Mouse (Mus musculus): ENCODE data around the gene Oaz2. TPM values are rescaled to one million over a fixed set of nuclear protein-coding genes. Genes with fewer than 3 reads are reported as not detected.

Oaz2 gene
- polyA plus RNA-seq, 1 experiment from 2014 or later, result 308 TPM

DNA sequence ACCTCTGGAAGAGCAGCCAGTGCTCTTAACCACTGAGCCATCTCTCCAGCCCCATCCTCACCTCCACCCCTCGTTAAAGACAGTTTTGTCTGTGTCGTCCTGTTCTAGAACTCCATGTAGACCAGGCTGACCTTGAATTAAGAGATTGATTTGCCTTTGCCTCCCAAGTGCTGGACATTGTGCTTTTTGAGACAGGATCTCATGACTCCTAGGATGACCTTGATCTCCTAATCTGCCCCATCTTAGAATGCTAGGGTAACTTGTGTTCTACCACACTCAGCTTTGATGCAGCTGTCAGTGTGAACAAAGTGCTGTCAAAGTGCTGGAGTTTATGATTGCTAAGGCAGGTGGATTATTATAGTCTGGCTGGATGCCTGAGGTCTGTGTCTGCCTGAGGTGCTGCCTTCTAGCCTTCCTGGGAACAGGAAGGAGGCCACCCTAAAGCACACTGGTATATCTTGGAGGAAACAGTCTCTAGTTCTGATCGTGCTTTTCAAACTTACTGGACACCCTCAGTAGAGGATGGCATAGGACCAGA is 13.0 kb upstream of the Oaz2 start:
- Histone ChIP-seq H3K27me3 (no peaks in the 10 kb centered on the region), H3K4me3 (replicated peaks) (no peak overlapping the region), H3K36me3 (no peaks in the 10 kb centered on the region), H3K9ac (no peak overlapping the region), H3K27ac (no peak overlapping the region), H3K4me2 (no peak overlapping the region), H3K4me1 (peaks cover 15% of the 10 kb centered on the region), H3K9me3 (replicated peaks) (no peaks in the 10 kb centered on the region)
- 78% methylated on average over 3 of the region's 3 CpGs for WGBS
- no peak for ATAC-seq (replicated peaks; ENCODE audit: low FRiP score)

GRCm38 (mm10) chr9:65655540-65655939 is 12.3 kb upstream of the Oaz2 start:
- no peak overlapping the region for H3K27ac ChIP-seq
- H3K4me1 ChIP-seq, result peaks cover 7% of the 10 kb centered on the region
- 72% methylated on average over 8 of the region's 8 CpGs for WGBS
- H3K4me3 ChIP-seq (replicated peaks), result no peak overlapping the region
- H3K36me3 ChIP-seq, result no peaks in the 10 kb centered on the region
- H3K9me3 ChIP-seq (replicated peaks), result no peaks in the 10 kb centered on the region
- H3K9ac ChIP-seq, result no peak overlapping the region
- H3K27me3 ChIP-seq, result no peaks in the 10 kb centered on the region
- ATAC-seq (replicated peaks; ENCODE audit: low FRiP score), result no peak
- no peak overlapping the region for H3K4me2 ChIP-seq

DNA sequence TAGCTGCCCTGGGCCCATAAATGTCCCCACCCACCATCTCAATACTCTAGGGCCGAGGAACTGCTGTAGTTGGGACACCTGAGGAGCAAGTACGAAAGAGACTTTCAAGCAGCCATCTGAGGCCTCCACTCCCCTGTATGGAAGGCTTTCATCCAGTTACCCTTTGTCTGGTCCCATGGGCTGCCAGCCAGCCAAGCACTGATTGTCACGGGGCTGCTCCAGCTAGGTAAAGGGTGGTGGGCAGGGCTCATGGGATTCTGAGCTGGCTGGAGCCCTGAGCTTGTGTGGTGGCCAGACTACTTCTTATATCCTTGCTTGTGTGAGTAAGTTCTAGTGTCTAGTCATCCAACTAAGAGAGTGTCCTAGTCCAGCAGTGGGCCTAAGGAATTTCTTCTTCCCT is 10.6 kb upstream of the Oaz2 start:
- no peak overlapping the region for H3K4me2 ChIP-seq
- ATAC-seq (replicated peaks; ENCODE audit: low FRiP score), result no peak
- no peaks in the 10 kb centered on the region for H3K27me3 ChIP-seq
- H3K4me3 ChIP-seq (replicated peaks), result no peak overlapping the region
- no peak overlapping the region for H3K9ac ChIP-seq
- H3K9me3 ChIP-seq (replicated peaks), result no peaks in the 10 kb centered on the region
- no peaks in the 10 kb centered on the region for H3K36me3 ChIP-seq
- peaks cover 10% of the 10 kb centered on the region; the same call in 1 of the 2 replicates for H3K4me1 ChIP-seq
- H3K27ac ChIP-seq, result no peak overlapping the region
- WGBS, result 89% methylated on average over 3 of the region's 3 CpGs

DNA sequence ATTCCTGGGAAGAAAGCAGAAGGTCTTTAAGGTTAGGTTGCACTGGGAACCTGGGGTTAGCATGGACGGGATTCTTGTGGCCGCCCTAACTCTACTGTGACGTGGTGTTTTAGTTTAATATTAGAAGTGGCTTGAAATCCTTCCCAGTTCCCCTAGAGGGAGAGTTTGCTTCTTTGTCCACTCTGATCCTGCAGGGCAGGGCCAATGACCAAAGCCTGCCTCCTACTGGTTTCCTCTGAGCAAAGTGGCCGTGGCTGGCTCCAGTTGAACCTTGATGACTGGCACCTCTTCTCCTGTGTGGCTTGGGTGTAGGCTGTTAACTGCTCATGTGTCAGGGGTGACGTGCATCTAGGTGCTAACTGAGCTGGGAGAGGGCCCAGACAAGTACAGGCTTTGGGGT is 6.8 kb upstream of the Oaz2 start:
- H3K9ac ChIP-seq, result no peak overlapping the region
- no peak overlapping the region for H3K4me2 ChIP-seq
- H3K4me3 ChIP-seq (replicated peaks), result no peak overlapping the region
- no peaks in the 10 kb centered on the region for H3K36me3 ChIP-seq
- 52% methylated on average over 5 of the region's 5 CpGs for WGBS
- no peaks in the 10 kb centered on the region for H3K9me3 ChIP-seq (replicated peaks)
- no peak for ATAC-seq (replicated peaks; ENCODE audit: low FRiP score)
- no peak overlapping the region for H3K27ac ChIP-seq
- no peaks in the 10 kb centered on the region for H3K27me3 ChIP-seq
- peaks cover 10% of the 10 kb centered on the region; the same call in 1 of the 2 replicates for H3K4me1 ChIP-seq

DNA sequence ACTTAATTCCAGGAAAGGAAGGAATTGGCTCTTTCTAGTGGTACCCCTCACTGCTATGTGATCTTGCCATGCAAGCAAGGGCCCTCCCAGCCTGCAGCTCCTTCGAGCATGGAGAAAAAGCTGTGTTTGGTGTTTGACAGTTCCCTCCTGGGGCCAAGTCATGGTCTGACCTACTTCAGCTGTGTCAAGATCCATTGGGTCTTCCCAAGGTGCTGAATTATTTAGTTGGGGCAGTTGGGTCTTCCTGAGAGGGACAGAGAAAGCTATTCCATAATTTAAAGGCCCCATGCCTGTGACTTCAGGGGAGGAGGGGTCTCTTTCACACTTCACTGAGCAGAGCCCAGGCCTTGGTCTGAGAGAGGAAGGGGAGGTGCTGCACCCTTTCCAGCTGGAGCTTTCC is 6.3 kb upstream of the Oaz2 start:
- no peaks in the 10 kb centered on the region for H3K27me3 ChIP-seq
- H3K9ac ChIP-seq, result no peak overlapping the region
- no peak overlapping the region for H3K4me3 ChIP-seq (replicated peaks)
- H3K4me1 ChIP-seq, result peaks cover 12% of the 10 kb centered on the region; the same call in 1 of the 2 replicates
- H3K27ac ChIP-seq, result no peak overlapping the region
- ATAC-seq (replicated peaks; ENCODE audit: low FRiP score), result no peak
- no peaks in the 10 kb centered on the region for H3K9me3 ChIP-seq (replicated peaks)
- 50% methylated on average over 1 of the region's 1 CpGs for WGBS
- no peaks in the 10 kb centered on the region for H3K36me3 ChIP-seq
- no peak overlapping the region for H3K4me2 ChIP-seq

DNA sequence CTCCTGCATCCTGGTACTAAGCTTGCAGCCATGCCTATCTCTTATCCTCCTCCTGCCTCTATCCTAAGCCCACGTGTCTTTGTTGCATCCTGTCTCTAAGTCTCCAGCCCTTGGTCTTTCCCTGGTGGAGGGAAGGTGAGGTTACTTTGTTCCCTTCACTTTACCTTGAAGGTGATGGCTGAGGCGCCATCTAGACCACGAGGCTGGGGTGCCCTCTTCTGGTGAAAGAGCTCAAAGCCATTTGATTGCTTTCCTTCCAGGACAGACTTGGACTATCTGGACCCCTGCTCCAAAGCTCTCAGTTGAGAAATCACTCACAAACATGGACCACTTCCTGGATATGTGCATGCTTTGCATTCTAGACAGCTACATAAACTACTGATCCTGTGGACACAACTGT is 3.6 kb upstream of the Oaz2 start:
- no peak overlapping the region for H3K4me3 ChIP-seq (replicated peaks)
- no peak overlapping the region for H3K4me2 ChIP-seq
- no peaks in the 10 kb centered on the region for H3K9me3 ChIP-seq (replicated peaks)
- H3K27me3 ChIP-seq, result no peaks in the 10 kb centered on the region
- H3K27ac ChIP-seq, result no peak overlapping the region
- ATAC-seq (replicated peaks; ENCODE audit: low FRiP score), result no peak
- WGBS, result 1% methylated on average over 3 of the region's 3 CpGs
- H3K36me3 ChIP-seq, result no peaks in the 10 kb centered on the region
- H3K9ac ChIP-seq, result no peak overlapping the region
- peaks cover 12% of the 10 kb centered on the region; the same call in 1 of the 2 replicates for H3K4me1 ChIP-seq

- no peaks in the 10 kb centered on the region for H3K27me3 ChIP-seq
- peaks cover 13% of the 10 kb centered on the region; the same call in 1 of the 2 replicates for H3K4me1 ChIP-seq
- H3K4me2 ChIP-seq, result no peak overlapping the region
- no peak overlapping the region for H3K4me3 ChIP-seq (replicated peaks)
- WGBS, result 21% methylated on average over 5 of the region's 5 CpGs
- H3K9ac ChIP-seq, result no peak overlapping the region
- ATAC-seq (replicated peaks; ENCODE audit: low FRiP score), result no peak
- H3K27ac ChIP-seq, result no peak overlapping the region
- H3K9me3 ChIP-seq (replicated peaks), result no peaks in the 10 kb centered on the region
- no peaks in the 10 kb centered on the region for H3K36me3 ChIP-seq
Observed at GRCm38 (mm10) chr9:65666042-65666441, 1.8 kb upstream of the Oaz2 start.

GRCm38 (mm10) chr9:65671431-65671931 is 3.7 kb downstream of the Oaz2 start:
- no peaks in the 10 kb centered on the region for H3K36me3 ChIP-seq
- WGBS, result 38% methylated on average over 9 of the region's 9 CpGs
- H3K9me3 ChIP-seq (replicated peaks), result no peaks in the 10 kb centered on the region
- H3K27me3 ChIP-seq, result no peaks in the 10 kb centered on the region
- no peak overlapping the region for H3K4me2 ChIP-seq
- peak; percentile 46 for ATAC-seq (replicated peaks; ENCODE audit: low FRiP score)
- H3K4me1 ChIP-seq, result peaks cover 20% of the 10 kb centered on the region
- peak overlapping the region; percentile 68 for H3K27ac ChIP-seq
- no peak overlapping the region for H3K4me3 ChIP-seq (replicated peaks)
- no peak overlapping the region for H3K9ac ChIP-seq

DNA sequence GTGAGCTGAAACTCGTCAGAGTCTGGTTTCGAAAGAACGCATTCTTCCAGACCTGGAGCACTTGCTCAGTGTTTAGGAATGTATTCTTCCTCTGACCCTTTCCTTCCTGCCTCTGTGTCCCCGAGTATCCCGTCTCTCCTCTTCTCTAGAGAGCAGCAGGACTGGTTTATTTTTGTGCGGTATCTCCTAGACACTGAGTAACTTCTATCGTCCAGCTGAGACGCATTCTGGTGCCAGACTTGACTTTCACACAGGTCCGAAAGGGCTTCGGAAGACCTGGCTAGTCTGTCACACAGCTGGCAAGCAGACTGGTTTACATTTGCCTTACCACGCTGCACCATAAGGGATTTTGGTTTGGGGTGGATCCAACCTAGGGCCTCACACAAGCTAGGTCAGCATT is 5.2 kb downstream of the Oaz2 start:
- WGBS, result 56% methylated on average over 11 of the region's 11 CpGs
- Histone ChIP-seq H3K4me2 (no peak overlapping the region), H3K9ac (no peak overlapping the region), H3K36me3 (no peaks in the 10 kb centered on the region), H3K27ac (peak overlapping the region; percentile 46; the same call in 1 of the 2 replicates), H3K9me3 (replicated peaks) (no peaks in the 10 kb centered on the region), H3K4me1 (peaks cover 31% of the 10 kb centered on the region), H3K4me3 (replicated peaks) (no peak overlapping the region), H3K27me3 (no peaks in the 10 kb centered on the region)
- ATAC-seq (replicated peaks; ENCODE audit: low FRiP score), result no peak

GRCm38 (mm10) chr9:65675461-65676357 is 7.9 kb downstream of the Oaz2 start:
- no peaks in the 10 kb centered on the region for H3K9me3 ChIP-seq (replicated peaks)
- peak overlapping the region; percentile 29; the same call in 1 of the 2 replicates for H3K9ac ChIP-seq
- peak overlapping the region; percentile 75 for H3K27ac ChIP-seq
- H3K4me3 ChIP-seq (replicated peaks), result peak overlapping the region; percentile 78
- no peaks in the 10 kb centered on the region for H3K27me3 ChIP-seq
- H3K4me2 ChIP-seq, result peak overlapping the region; percentile 79
- H3K36me3 ChIP-seq, result no peaks in the 10 kb centered on the region
- H3K4me1 ChIP-seq, result peaks cover 55% of the 10 kb centered on the region
- WGBS, result 53% methylated on average over 8 of the region's 8 CpGs
- ATAC-seq (replicated peaks; ENCODE audit: low FRiP score), result peak; percentile 14

DNA sequence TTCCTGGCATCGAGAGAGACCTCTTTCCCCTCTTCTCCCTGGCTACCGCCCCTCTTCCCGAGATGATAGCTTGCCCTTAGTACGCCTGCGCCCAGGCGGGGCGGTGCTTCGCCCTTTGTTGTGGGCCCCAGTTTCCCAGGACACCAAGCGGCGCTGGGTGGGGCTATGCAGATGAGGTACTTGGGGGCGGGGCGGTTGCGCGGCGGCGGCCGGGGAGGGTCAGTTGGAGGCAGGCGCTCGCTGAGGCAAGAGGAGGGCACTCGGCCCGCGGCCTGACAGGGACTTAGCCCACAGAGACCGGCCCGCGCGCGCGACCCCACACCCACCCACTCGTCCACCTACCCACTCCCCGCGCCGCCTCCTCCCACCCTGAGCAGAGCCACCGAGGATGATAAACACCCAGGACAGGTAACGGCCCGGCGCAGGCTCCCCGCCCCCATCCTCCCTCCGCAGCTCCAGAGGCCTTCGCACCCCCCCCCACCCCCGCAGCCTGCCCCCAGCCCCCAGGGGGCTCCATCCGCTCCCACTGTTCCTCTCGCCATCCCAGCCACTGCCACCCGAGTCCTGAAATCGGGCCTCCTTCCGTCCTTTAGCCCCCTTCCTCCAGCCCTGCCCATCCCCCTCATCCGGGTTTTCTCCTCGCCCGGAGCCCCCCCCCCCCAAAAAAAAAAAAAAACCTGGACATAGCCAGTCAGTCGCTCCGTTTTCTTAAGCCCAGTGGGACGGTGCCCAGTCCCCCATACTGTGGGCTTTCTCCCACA is 8.7 kb downstream of the Oaz2 start:
- Histone ChIP-seq H3K36me3 (0 out of 2 replicates have a peak, but pooled peaks cover 5% of the 10 kb centered on the region), H3K4me3 (replicated peaks) (peak overlapping the region; percentile 78), H3K4me1 (peaks cover 58% of the 10 kb centered on the region), H3K9me3 (replicated peaks) (no peaks in the 10 kb centered on the region), H3K27me3 (no peaks in the 10 kb centered on the region), H3K4me2 (peak overlapping the region; percentile 79), H3K9ac (peak overlapping the region; percentile 81), H3K27ac (peak overlapping the region; percentile 93)
- under 1% methylated on average over 29 of the region's 51 CpGs for WGBS
- peak; percentile 96 for ATAC-seq (replicated peaks; ENCODE audit: low FRiP score)

DNA sequence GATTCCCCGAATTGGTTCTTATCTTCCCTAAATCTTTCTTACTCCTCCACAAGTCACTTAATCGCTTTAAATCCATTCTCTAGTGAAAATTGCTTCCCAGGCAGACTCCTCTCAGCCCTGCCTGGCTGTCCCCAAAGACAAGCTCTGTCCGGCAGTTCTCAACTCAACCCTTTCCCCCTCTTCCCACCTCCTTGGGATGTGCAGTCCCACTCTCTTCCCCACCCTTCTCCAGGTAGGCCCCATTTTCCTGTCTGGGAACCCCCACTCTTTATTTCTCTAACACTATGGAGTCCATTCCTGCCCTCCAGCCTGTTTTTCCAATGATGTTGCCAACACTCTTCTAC is 9.3 kb downstream of the Oaz2 start:
- Histone ChIP-seq H3K36me3 (0 out of 2 replicates have a peak, but pooled peaks cover 5% of the 10 kb centered on the region), H3K9ac (peak overlapping the region; percentile 81), H3K4me3 (replicated peaks) (peak overlapping the region; percentile 78), H3K9me3 (replicated peaks) (no peaks in the 10 kb centered on the region), H3K27me3 (no peaks in the 10 kb centered on the region), H3K4me2 (peak overlapping the region; percentile 79), H3K4me1 (peaks cover 58% of the 10 kb centered on the region), H3K27ac (peak overlapping the region; percentile 93)
- 4% methylated on average over 3 of the region's 3 CpGs for WGBS
- ATAC-seq (replicated peaks; ENCODE audit: low FRiP score), result no peak
